Mouse (Mus musculus) forebrain, embryonic 14.5 days (tissue): ENCODE data around the gene Rcan2. TPM values are rescaled to one million over a fixed set of nuclear protein-coding genes. Genes with fewer than 3 reads are reported as not detected.

Experiments
- ATAC-seq: fragments of 200-750 bp; cut with Nextera tagmentation; 2 replicates; pipeline ENCODE4 v1.8.0; 2017; ENCODE audit warnings: mild to moderate bottlenecking, moderate library complexity
- DNase-seq: peaks from one replicate; pipeline ENCODE4 v3.0.0-alpha.2; 2015; ENCODE audit warnings: low spot score
- H3K27ac ChIP-seq: fragments of 300-500 bp; sonication (generic); 2 replicates; pipeline ENCODE4 v1.5.1; 2014; ENCODE audit warnings: low read depth, mild to moderate bottlenecking, control low read depth, low read length, moderate library complexity
- H3K27me3 ChIP-seq: fragments of 300-500 bp; sonication (generic); replicated peaks from 2 replicates; pipeline ENCODE4 v1.6.1; 2014; ENCODE audit warnings: low read length, control low read depth, mixed read lengths; ENCODE audit not compliant: control insufficient read depth, insufficient read depth
- H3K36me3 ChIP-seq: fragments of 300-500 bp; sonication (generic); 2 replicates; pipeline ENCODE4 v1.6.1; 2014; ENCODE audit warnings: low read length, control low read depth; ENCODE audit not compliant: control insufficient read depth, insufficient read depth
- H3K4me1 ChIP-seq: fragments of 300-500 bp; sonication (generic); 2 replicates; pipeline ENCODE4 v1.6.1; 2014; ENCODE audit warnings: antibody characterized with exemption, low read length, control low read depth; ENCODE audit not compliant: control insufficient read depth, insufficient read depth
- H3K4me2 ChIP-seq: fragments of 300-500 bp; sonication (generic); 2 replicates; pipeline ENCODE4 v1.6.1; 2014; ENCODE audit warnings: mild to moderate bottlenecking, control low read depth, low read length
- H3K4me3 ChIP-seq: fragments of 300-500 bp; sonication (generic); 2 replicates; pipeline ENCODE4 v1.5.1; 2014; ENCODE audit warnings: low read depth, low read length, control low read depth
- H3K9ac ChIP-seq: fragments of 300-500 bp; sonication (generic); 2 replicates; pipeline ENCODE4 v1.6.1; 2014; ENCODE audit warnings: mild to moderate bottlenecking, low read length, control low read depth, moderate library complexity
- H3K9me3 ChIP-seq: fragments of 300-500 bp; sonication (generic); replicated peaks from 2 replicates; pipeline ENCODE4 v1.6.1; 2016; ENCODE audit warnings: low read length, control low read depth, mixed read lengths; ENCODE audit not compliant: control insufficient read depth
- WGBS: fragments of 180-500 bp; shearing (Covaris S2); extraction: QIAGEN DNeasy Blood & Tissue Kit; methylation state at CpG from one replicate; pipeline ENCODE4 v1.1.7; 2014; 5-methylcytosine and 5-hydroxymethylcytosine counted together
- polyA plus RNA-seq: library from polyadenylated mRNA; unstranded; fragments of >200 nt; fragmentation: Nextera tagmentation; extraction: Ambion mirVana; gene quantifications from 2 replicates; pipeline ENCODE4 v1.2.1, GENCODE M21; 2014

Rcan2 gene
- polyA plus RNA-seq, 1 experiment from 2014 or later, result 20.2 TPM

DNA sequence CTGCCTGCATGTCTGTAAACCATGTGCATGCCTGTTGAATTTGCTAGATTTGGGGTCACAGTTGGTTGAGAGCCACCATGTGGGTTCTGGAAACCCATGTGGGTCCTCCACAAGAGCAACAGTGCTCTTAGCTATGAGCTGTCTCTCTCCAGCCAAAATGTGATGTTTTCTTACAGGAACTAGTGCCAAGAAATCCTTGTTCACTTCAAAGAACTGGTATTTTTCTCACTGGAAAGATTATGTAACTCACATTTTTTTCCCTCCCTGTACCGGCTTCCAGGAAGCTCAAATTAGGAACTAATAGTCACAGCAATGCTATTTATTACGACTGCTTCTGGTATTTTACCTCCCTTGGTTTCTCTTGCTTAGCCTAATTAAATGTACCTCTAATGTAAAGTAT is 45.6 kb downstream of the Rcan2 start:
- no peak for ATAC-seq
- Histone ChIP-seq H3K4me3 (no peak overlapping the region), H3K4me2 (no peak overlapping the region), H3K27ac (no peak overlapping the region), H3K4me1 (no peaks in the 10 kb centered on the region), H3K27me3 (no peaks in the 10 kb centered on the region), H3K9ac (no peak overlapping the region), H3K9me3 (no peaks in the 10 kb centered on the region), H3K36me3 (no peaks in the 10 kb centered on the region)
- WGBS, result 92% methylated on average over 2 of the region's 2 CpGs
- no peak for DNase-seq

DNA sequence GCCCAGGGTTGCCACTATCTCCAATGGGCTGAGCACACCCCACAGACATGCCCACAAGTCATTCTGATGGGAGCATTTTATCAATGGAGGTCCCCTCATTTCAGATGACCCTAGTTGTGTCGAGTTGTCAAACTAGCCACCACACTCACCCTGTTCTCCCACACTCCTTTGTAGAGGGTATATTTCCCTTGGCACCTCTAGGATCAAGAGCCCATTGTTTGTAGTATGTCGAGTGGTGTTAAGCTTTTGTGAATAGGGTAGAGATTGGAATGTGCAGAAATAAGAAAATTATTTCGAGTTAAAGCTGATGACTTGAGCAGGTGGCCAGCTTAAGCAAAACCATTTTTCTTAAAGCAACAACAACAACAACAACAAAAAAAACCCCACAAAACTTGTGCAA is 47.8 kb downstream of the Rcan2 start:
- WGBS, result 67% methylated on average over 3 of the region's 3 CpGs
- no peak overlapping the region for H3K27ac ChIP-seq
- H3K27me3 ChIP-seq, result no peaks in the 10 kb centered on the region
- H3K9me3 ChIP-seq, result no peaks in the 10 kb centered on the region
- no peak overlapping the region for H3K9ac ChIP-seq
- H3K4me2 ChIP-seq, result no peak overlapping the region
- no peaks in the 10 kb centered on the region for H3K36me3 ChIP-seq
- no peak for DNase-seq
- no peaks in the 10 kb centered on the region for H3K4me1 ChIP-seq
- ATAC-seq, result no peak
- no peak overlapping the region for H3K4me3 ChIP-seq

GRCm38 (mm10) chr17:43855132-43855531 is 54.0 kb downstream of the Rcan2 start:
- H3K36me3 ChIP-seq, result no peaks in the 10 kb centered on the region
- ATAC-seq (no peak), DNase-seq (no peak)
- 83% methylated on average over 5 of the region's 5 CpGs for WGBS
- no peak overlapping the region for H3K9ac ChIP-seq
- no peaks in the 10 kb centered on the region for H3K27me3 ChIP-seq
- H3K4me1 ChIP-seq, result no peaks in the 10 kb centered on the region
- no peak overlapping the region for H3K4me2 ChIP-seq
- no peaks in the 10 kb centered on the region for H3K9me3 ChIP-seq
- no peak overlapping the region for H3K27ac ChIP-seq
- no peak overlapping the region for H3K4me3 ChIP-seq

- no peak for DNase-seq
Measured at GRCm38 (mm10) chr17:43856081-43856480, 54.9 kb downstream of the Rcan2 start.

GRCm38 (mm10) chr17:43868808-43869207 is 67.7 kb downstream of the Rcan2 start:
- ATAC-seq (no peak), DNase-seq (no peak)
- Histone ChIP-seq H3K4me1 (no peaks in the 10 kb centered on the region), H3K36me3 (no peaks in the 10 kb centered on the region), H3K27ac (no peak overlapping the region), H3K27me3 (no peaks in the 10 kb centered on the region), H3K4me3 (no peak overlapping the region), H3K9ac (no peak overlapping the region), H3K4me2 (no peak overlapping the region), H3K9me3 (no peaks in the 10 kb centered on the region)
- 87% methylated on average over 9 of the region's 9 CpGs for WGBS

More at GRCm38 (mm10) chr17:43856081-43856480, 54.9 kb downstream of the Rcan2 start:
- Histone ChIP-seq H3K9ac (no peak overlapping the region), H3K4me2 (no peak overlapping the region), H3K4me3 (no peak overlapping the region), H3K27me3 (no peaks in the 10 kb centered on the region), H3K4me1 (no peaks in the 10 kb centered on the region), H3K36me3 (no peaks in the 10 kb centered on the region), H3K27ac (no peak overlapping the region), H3K9me3 (no peaks in the 10 kb centered on the region)
- 67% methylated on average over 4 of the region's 4 CpGs for WGBS
- ATAC-seq, result no peak

DNA sequence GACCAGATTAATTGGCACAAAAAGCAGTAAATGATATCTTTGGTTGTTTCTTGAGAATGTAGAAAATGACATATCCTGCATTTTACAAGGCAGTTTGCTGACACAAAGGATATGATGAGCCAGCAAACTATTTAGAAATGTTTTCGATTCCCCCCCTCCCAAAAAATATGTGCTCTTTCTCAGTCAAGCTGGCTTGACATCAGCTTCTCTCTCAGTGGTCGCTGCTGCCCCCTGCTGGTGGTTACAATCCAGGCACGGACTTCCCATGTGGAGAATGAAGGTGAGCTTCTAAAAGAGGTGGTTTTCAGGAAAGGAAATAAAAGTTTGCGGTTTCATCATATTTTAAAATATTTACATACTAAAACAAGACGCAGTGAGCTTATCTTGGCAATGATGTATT is 68.5 kb downstream of the Rcan2 start:
- no peak overlapping the region for H3K4me3 ChIP-seq
- DNase-seq, result peak; percentile 74
- H3K27ac ChIP-seq, result no peak overlapping the region
- H3K36me3 ChIP-seq, result no peaks in the 10 kb centered on the region
- H3K9ac ChIP-seq, result no peak overlapping the region
- 23% methylated on average over 5 of the region's 5 CpGs for WGBS
- peak; percentile 65; the same call in 1 of the 2 replicates for ATAC-seq
- no peaks in the 10 kb centered on the region for H3K9me3 ChIP-seq
- H3K4me2 ChIP-seq, result no peak overlapping the region
- no peaks in the 10 kb centered on the region for H3K27me3 ChIP-seq
- no peaks in the 10 kb centered on the region for H3K4me1 ChIP-seq

- H3K9ac ChIP-seq, result no peak overlapping the region
- H3K4me1 ChIP-seq, result no peaks in the 10 kb centered on the region
- WGBS, result 87% methylated on average over 5 of the region's 5 CpGs
- DNase-seq (no peak), ATAC-seq (no peak)
- no peaks in the 10 kb centered on the region for H3K27me3 ChIP-seq
- H3K4me2 ChIP-seq, result no peak overlapping the region
- H3K36me3 ChIP-seq, result no peaks in the 10 kb centered on the region
- H3K9me3 ChIP-seq, result no peaks in the 10 kb centered on the region
- H3K4me3 ChIP-seq, result no peak overlapping the region
- H3K27ac ChIP-seq, result no peak overlapping the region
Measured at GRCm38 (mm10) chr17:43874417-43874816, 73.3 kb downstream of the Rcan2 start.

DNA sequence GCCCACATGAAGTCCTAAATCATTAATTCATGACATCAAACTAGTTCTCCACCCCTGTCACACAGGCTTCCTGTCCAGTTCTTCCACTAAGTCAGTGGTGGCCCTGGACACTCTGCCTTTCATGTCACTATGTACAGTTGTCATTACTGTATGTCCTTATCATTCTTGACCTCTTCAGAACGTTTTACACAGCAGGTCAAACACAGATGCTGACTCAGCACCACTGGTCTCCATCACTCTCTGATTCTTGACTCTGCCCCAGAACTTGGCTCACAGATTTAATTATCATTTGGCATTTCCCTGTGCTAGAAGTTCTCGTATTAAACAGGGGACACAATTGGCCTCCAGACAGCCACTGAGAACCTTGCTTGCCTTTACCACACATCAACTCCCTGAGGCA is 76.3 kb downstream of the Rcan2 start:
- ATAC-seq (no peak), DNase-seq (no peak)
- no peak overlapping the region for H3K27ac ChIP-seq
- no peak overlapping the region for H3K4me2 ChIP-seq
- no peak overlapping the region for H3K9ac ChIP-seq
- no peaks in the 10 kb centered on the region for H3K27me3 ChIP-seq
- WGBS, result 54% methylated on average over 2 of the region's 2 CpGs
- no peaks in the 10 kb centered on the region for H3K4me1 ChIP-seq
- no peak overlapping the region for H3K4me3 ChIP-seq
- no peaks in the 10 kb centered on the region for H3K9me3 ChIP-seq
- no peaks in the 10 kb centered on the region for H3K36me3 ChIP-seq

- 18% methylated on average over 1 of the region's 1 CpGs for WGBS
- Histone ChIP-seq H3K9me3 (no peaks in the 10 kb centered on the region), H3K27me3 (no peaks in the 10 kb centered on the region), H3K4me1 (no peaks in the 10 kb centered on the region), H3K4me3 (no peak overlapping the region), H3K9ac (no peak overlapping the region), H3K4me2 (no peak overlapping the region), H3K27ac (no peak overlapping the region), H3K36me3 (no peaks in the 10 kb centered on the region)
- DNase-seq, result peak; percentile 84
- ATAC-seq, result peak; percentile 68
Measured at GRCm38 (mm10) chr17:43883016-43883415, 81.9 kb downstream of the Rcan2 start.
